Mouse (Mus musculus): ENCODE measurements at regions not wholly inside any gene's neighbourhood (a gene's known extent, or its start where the extent isn't known, plus 50 kb on each side); places are given as distances from the start of the nearest gene placed in this dataset.

GRCm38 (mm10) chr2:95494026-95494697, 823.8 kb upstream of the Lrrc4c start:
- no peak for TF ChIP-seq POLR2A (IDR thresholded peaks at IDR 0.05; ENCODE audit: insufficient read depth, low read length)
- no peak for TF ChIP-seq CTCF (IDR thresholded peaks at IDR 0.05; ENCODE audit: low read depth, low read length)
- TF ChIP-seq EP300 (IDR thresholded peaks at IDR 0.05; ENCODE audit: insufficient read depth, low read depth, low read length), result no peak
